Mouse (Mus musculus) limb, embryonic 12.5 days (tissue): Measurements from ENCODE around the gene Ift46. TPM values are rescaled to one million over a fixed set of nuclear protein-coding genes. Genes with fewer than 3 reads are reported as not detected.

Source experiments
- ATAC-seq: fragments of 200-750 bp; cut with Nextera tagmentation; 2 replicates; pipeline ENCODE4 v1.8.0; 2017; ENCODE audit warnings: low read depth, moderate TSS enrichment; ENCODE audit not compliant: insufficient number of reproducible peaks, insufficient read depth, low FRiP score, low TSS enrichment
- H3K27ac ChIP-seq: fragments of 300-500 bp; sonication (generic); 2 replicates; pipeline ENCODE4 v1.5.1; 2016; ENCODE audit warnings: mild to moderate bottlenecking, moderate library complexity
- H3K27me3 ChIP-seq: fragments of 300-500 bp; sonication (generic); 2 replicates; pipeline ENCODE4 v1.6.1; 2016; ENCODE audit warnings: mild to moderate bottlenecking, moderate library complexity
- H3K36me3 ChIP-seq: fragments of 300-500 bp; sonication (generic); 2 replicates; pipeline ENCODE4 v1.6.1; 2016; ENCODE audit warnings: mild to moderate bottlenecking, moderate library complexity
- H3K4me1 ChIP-seq: fragments of 300-500 bp; sonication (generic); replicated peaks from 2 replicates; pipeline ENCODE4 v1.6.1; 2016
- H3K4me2 ChIP-seq: fragments of 300-500 bp; sonication (generic); 2 replicates; pipeline ENCODE4 v1.6.1; 2016; ENCODE audit warnings: mild to moderate bottlenecking, moderate library complexity
- H3K4me3 ChIP-seq: fragments of 300-500 bp; sonication (generic); replicated peaks from 2 replicates; pipeline ENCODE4 v1.5.1; 2016; ENCODE audit warnings: mild to moderate bottlenecking
- H3K9ac ChIP-seq: fragments of 300-500 bp; sonication (generic); replicated peaks from 2 replicates; pipeline ENCODE4 v1.6.1; 2016; ENCODE audit warnings: mild to moderate bottlenecking, moderate library complexity
- H3K9me3 ChIP-seq: fragments of 300-500 bp; sonication (generic); 2 replicates; pipeline ENCODE4 v1.6.1; 2016; ENCODE audit warnings: mild to moderate bottlenecking, moderate library complexity
- WGBS: fragments of 180-500 bp; shearing (Covaris S2); methylation state at CpG from one replicate; pipeline ENCODE4 v1.1.7; 2016; 5-methylcytosine and 5-hydroxymethylcytosine counted together
- polyA plus RNA-seq: library from polyadenylated mRNA; unstranded; fragments of >200 nt; fragmentation: Nextera tagmentation; extraction: Ambion mirVana; gene quantifications from 2 replicates; pipeline ENCODE4 v1.2.1, GENCODE M21; 2016

Ift46 gene
- polyA plus RNA-seq, 1 experiment from 2014 or later = 150 TPM

DNA sequence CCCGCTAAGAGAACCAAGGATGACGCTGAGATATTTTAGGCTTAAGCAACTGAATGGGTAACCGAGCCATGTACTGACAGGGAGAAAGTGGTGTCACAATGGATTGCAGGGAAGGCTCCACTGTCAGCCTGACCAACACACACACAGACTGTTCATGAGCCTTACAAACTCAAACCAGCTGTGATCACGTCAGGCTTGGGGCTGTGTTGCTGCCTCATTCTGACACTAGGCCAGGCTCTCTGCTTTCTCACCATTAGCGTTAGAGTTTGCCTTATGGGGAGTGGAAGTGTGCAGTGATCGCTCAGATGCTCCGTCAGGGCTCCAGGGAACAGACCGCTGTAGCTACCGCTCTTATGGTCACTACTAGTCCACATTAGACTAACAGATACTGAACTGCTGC is 25.1 kb downstream of the Ift46 start:
- no peak for ATAC-seq
- WGBS = 67% methylated on average over 9 of the region's 9 CpGs

DNA sequence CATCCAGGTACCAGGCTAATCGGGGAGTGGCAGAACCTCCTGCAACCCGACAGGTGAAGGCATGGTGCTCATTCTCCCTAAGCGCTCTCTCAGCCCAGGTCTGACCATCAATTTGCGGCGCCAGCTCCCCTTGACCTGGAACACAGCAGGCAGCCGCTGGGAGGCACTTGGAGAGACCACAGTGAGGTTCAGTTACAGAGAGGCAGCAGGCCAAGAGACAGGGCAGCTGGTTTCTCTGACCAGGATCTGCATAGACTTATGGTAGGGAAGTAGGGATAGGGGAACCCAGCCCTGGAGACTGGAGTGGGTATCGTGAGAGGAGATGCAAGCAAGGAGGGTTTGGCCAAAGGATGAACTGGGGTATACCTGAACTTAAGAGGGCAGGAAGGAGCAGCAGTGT is 30.6 kb downstream of the Ift46 start:
- H3K27ac ChIP-seq = no peak overlapping the region
- peaks cover 44% of the 10 kb centered on the region for H3K27me3 ChIP-seq
- peaks cover 12% of the 10 kb centered on the region; the same call in 1 of the 2 replicates for H3K4me1 ChIP-seq
- H3K36me3 ChIP-seq = no peaks in the 10 kb centered on the region
- H3K9ac ChIP-seq = no peak overlapping the region
- H3K4me2 ChIP-seq = peak overlapping the region; percentile 94
- ATAC-seq = no peak
- H3K4me3 ChIP-seq = peak overlapping the region; percentile 65; the same call in 1 of the 2 replicates
- no peaks in the 10 kb centered on the region for H3K9me3 ChIP-seq
- WGBS = 36% methylated on average over 7 of the region's 7 CpGs

More for the DNA sequence above, 25.1 kb downstream of the Ift46 start:
- H3K27me3 ChIP-seq = peaks cover 14% of the 10 kb centered on the region
- H3K9ac ChIP-seq = no peak overlapping the region
- no peak overlapping the region for H3K4me3 ChIP-seq
- H3K36me3 ChIP-seq = peaks cover 49% of the 10 kb centered on the region
- H3K9me3 ChIP-seq = no peaks in the 10 kb centered on the region
- H3K4me2 ChIP-seq = no peak overlapping the region
- no peak overlapping the region for H3K27ac ChIP-seq
- H3K4me1 ChIP-seq = no peaks in the 10 kb centered on the region; the same call in 1 of the 2 replicates

DNA sequence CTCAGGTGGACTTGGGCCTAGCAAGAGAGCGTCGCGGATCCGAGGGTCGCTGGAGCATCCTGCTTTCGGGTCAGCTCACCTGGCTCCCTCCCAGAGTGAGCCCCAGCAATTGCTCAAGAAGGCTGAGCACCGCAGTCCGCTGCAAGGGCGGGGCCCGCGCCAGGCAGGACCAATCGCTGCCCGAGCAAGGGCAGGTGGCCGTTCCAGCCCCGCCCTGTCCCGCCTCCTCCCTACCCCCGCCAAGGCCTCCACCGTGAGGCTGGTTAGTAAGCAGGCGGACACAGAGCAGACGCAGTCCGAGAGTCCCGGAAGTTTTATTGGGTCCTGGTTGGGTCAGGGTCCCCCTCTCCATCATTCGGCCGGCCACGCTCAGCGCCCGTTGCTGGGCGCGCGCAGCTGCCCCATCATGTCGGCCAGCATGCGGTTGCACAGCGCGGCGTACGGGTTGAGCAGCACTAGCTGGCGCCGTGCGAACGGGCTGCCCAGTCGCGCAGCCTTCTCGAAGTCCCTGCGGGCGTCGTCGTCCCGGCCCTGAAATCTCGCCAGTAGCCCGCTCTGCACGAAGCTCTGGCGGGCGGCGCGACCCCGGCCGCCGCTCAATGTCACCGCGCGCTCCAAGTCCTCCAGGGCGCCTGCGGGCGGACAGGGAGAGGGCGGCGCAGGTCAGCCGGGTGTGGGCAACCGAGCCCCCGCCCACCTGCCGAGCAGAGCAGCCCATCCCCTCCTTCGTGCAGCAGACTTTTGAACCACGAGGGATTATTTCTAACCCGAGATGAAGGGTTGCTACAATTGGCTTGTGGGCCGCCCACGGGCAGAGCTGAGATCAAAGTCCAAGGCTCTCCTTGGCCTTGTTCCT is 31.6 kb downstream of the Ift46 start, which contains the start of gene Tmem25:
Tmem25 (minus strand) TSS at position 206 of the 856 bp plus-strand sequence.
- Histone ChIP-seq H3K4me3 (peak within 1 kb of the TSS; percentile 65), H3K4me2 (peak within 1 kb of the TSS; percentile 94), H3K4me1 (peaks cover 12% of the 10 kb centered on the region; the same call in 1 of the 2 replicates), H3K27ac (peak within 1 kb of the TSS; percentile 64; the same call in 1 of the 2 replicates), H3K9ac (peak within 1 kb of the TSS; percentile 70), H3K27me3 (peaks cover 44% of the 10 kb centered on the region), H3K9me3 (no peaks in the 10 kb centered on the region), H3K36me3 (no peaks in the 10 kb centered on the region)
- peak; percentile 92 for ATAC-seq
- WGBS = under 1% methylated on average over 74 of the region's 75 CpGs

DNA sequence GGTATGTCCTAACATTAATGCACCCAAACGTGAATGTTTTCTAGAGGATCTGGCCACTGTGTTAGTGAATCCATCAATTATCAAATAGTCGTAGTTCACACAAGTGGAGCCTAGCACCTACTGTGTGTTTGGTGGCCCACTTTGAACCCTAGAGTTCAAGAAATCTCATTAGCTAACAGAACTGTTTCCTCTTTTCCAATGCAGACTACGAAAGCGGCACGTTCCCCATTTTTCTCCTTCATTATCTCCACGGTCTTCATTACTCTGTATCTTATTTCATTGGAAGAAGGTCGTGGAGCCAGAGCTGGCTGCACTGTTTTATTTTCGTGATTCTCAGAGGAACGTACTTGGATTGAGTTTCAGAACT is 32.2 kb downstream of the Ift46 start:
- H3K4me3 ChIP-seq = peak overlapping the region; percentile 65
- peaks cover 5% of the 10 kb centered on the region for H3K36me3 ChIP-seq
- H3K27me3 ChIP-seq = peaks cover 44% of the 10 kb centered on the region
- WGBS = 44% methylated on average over 9 of the region's 9 CpGs
- no peaks in the 10 kb centered on the region for H3K9me3 ChIP-seq
- peaks cover 12% of the 10 kb centered on the region; the same call in 1 of the 2 replicates for H3K4me1 ChIP-seq
- no peak overlapping the region for H3K27ac ChIP-seq
- no peak overlapping the region for H3K9ac ChIP-seq
- H3K4me2 ChIP-seq = peak overlapping the region; percentile 94
- no peak for ATAC-seq

DNA sequence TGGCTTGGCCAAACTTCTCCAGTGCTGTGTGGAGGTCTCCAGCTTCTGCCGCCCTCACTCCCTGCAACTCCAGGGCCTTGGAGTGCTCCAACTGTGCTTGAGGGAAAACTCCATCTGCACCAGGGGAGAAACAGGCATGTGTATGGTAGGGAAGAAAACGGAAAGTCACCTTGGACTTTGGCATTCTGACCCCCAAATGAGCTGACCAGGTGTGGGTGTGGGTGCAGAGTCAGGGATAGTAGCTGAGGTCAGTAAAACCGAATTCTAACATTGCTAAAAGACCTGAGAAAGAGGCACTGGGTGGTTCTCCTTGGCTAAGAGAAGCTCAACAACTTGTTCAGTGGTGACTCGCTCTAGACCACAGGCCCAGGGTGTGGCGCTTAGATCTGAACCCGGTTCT is 34.0 kb downstream of the Ift46 start:
- Histone ChIP-seq H3K27ac (no peak overlapping the region), H3K4me2 (no peak overlapping the region), H3K9me3 (no peaks in the 10 kb centered on the region), H3K27me3 (peaks cover 38% of the 10 kb centered on the region), H3K9ac (no peak overlapping the region), H3K4me3 (no peak overlapping the region), H3K4me1 (peaks cover 12% of the 10 kb centered on the region; the same call in 1 of the 2 replicates), H3K36me3 (peaks cover 22% of the 10 kb centered on the region)
- no peak for ATAC-seq
- 75% methylated on average over 6 of the region's 6 CpGs for WGBS

DNA sequence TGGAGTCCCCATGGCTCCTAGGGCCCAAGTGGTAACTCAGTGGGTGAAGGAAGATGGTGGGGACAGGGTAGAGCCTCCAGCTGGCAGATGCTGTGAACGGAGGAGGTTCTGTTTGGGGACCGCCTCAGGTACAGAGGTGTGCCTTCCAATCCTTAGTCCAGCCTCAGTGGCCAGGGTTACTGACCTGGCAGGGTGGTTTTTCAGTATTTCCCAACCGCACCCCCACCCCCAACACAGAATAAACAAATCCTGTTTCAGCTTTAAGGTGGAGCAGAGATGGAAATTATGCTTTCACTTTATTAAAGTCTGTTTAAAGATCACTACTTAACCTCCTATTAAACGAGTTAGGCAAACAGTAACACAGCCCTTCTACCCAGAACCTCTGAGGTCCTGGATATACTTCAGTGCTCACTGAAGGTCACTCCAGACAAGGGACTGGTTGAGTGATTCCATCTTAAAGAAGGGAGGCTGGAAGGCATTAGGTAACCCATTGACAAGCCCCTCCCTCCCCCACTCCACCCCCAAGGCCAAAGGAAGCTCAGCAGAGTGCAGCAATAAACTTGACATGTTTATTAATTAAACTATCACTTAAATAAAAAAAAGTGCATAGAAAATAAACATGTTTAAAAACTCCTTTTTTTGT is 35.2 kb downstream of the Ift46 start, which contains the start of gene Ttc36:
Ttc36 (minus strand) TSS at position 265 of the 643 bp plus-strand sequence.
- peaks cover 29% of the 10 kb centered on the region for H3K27me3 ChIP-seq
- H3K4me2 ChIP-seq = no peak within 1 kb of the TSS
- no peak within 1 kb of the TSS for H3K9ac ChIP-seq
- ATAC-seq = no peak
- no peak within 1 kb of the TSS for H3K4me3 ChIP-seq
- H3K36me3 ChIP-seq = peaks cover 35% of the 10 kb centered on the region
- H3K9me3 ChIP-seq = no peaks in the 10 kb centered on the region
- H3K27ac ChIP-seq = no peak within 1 kb of the TSS
- 69% methylated on average over 4 of the region's 4 CpGs for WGBS
- H3K4me1 ChIP-seq = peaks cover 12% of the 10 kb centered on the region; the same call in 1 of the 2 replicates

DNA sequence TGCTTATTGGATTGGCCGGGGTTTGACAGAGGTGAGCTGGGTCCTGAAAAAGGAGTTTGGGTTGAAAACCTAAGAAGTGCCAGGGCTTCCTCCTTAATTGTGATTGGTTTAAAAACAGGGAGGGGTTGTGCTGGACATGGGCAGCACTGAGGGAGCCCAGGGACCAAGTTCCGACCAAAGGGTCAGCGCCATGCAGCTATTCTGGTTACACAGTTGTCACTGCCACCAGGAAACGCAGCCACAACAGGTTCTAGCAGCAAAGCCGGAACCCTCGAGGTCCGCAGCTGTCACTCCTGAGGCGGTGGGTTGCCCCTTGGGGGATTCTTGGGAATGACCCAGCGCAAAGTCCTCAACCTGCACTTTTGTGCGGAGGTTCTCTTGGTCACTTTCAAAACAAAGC is 37.0 kb downstream of the Ift46 start:
- Histone ChIP-seq H3K36me3 (peaks cover 52% of the 10 kb centered on the region), H3K4me1 (peaks cover 6% of the 10 kb centered on the region; the same call in 1 of the 2 replicates)
- 88% methylated on average over 10 of the region's 10 CpGs for WGBS

DNA sequence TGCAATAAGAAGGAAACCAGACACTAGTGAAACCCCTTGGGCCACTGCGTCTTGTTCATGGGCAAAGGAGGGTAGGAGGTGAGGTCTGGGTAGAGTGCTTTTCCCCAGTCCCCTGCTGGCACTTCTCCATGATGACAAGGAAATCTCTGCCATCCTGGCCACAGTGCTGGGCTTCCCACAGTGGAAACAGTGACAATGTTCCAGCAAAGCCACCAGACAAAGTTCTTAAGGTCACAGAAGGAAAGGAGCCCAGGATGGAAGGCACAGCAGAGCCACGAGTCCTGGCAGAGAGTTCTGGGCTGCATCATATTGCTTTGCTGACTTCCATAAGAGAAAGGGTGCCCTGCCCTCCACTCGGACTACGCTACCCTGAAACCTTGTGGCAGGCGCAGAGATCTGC is 37.8 kb downstream of the Ift46 start:
- H3K4me3 ChIP-seq = no peak overlapping the region
- no peak overlapping the region for H3K4me2 ChIP-seq
- H3K4me1 ChIP-seq = no peaks in the 10 kb centered on the region
- 0 out of 2 replicates have a peak overlapping the region, but pooled peaks have one; percentile 8 for H3K9ac ChIP-seq
- 93% methylated on average over 5 of the region's 5 CpGs for WGBS
- H3K27me3 ChIP-seq = peaks cover 10% of the 10 kb centered on the region
- peaks cover 61% of the 10 kb centered on the region for H3K36me3 ChIP-seq
- H3K9me3 ChIP-seq = no peaks in the 10 kb centered on the region
- H3K27ac ChIP-seq = no peak overlapping the region
- no peak for ATAC-seq

More for the DNA sequence above, 37.0 kb downstream of the Ift46 start:
- Histone ChIP-seq H3K27ac (no peak overlapping the region), H3K4me2 (no peak overlapping the region), H3K4me3 (no peak overlapping the region), H3K9me3 (no peaks in the 10 kb centered on the region), H3K27me3 (peaks cover 18% of the 10 kb centered on the region), H3K9ac (no peak overlapping the region)
- ATAC-seq = no peak

DNA sequence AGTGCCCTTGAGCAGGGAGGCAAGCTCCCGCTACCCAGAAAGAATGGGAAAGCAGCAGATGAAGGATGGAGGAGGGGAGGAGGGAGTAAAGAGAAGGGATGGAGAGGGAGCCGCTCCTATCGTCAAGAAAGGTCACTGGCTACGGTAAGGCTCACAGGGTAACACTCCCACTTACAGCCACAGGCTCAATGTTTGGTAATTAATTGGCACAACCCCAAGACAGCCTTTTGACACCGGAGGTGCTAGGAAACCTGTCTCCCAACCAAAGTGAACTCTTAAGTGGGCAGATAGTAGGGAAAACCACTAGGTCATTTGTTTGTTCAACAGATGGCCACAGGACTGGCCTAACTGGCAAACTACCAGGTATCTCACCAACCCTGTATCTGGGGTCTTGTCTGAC is 39.4 kb downstream of the Ift46 start:
- ATAC-seq = no peak
- Histone ChIP-seq H3K9me3 (no peaks in the 10 kb centered on the region), H3K36me3 (peaks cover 75% of the 10 kb centered on the region), H3K4me3 (no peak overlapping the region), H3K9ac (no peak overlapping the region), H3K27me3 (no peaks in the 10 kb centered on the region), H3K4me2 (no peak overlapping the region), H3K27ac (no peak overlapping the region), H3K4me1 (no peaks in the 10 kb centered on the region)
- 71% methylated on average over 5 of the region's 5 CpGs for WGBS

DNA sequence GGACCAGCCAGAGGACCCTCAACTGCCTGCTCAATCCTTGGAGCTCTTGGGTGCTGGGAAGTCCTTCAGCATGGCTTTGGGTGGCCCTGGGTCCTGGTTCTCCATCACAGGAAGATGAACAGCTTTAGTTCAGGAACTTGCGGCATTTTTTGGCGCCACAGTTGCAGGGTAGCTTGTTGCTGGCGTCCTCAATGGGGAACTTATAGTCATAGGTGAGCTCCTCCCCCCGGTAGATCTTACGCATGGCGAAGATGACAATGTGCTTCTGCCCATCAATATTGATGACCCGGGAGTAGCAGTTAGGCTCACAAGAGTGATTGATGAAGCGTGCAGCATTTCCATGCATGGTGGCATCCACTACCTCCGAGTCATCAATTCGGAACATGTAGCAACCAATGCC is 40.1 kb downstream of the Ift46 start:
- Histone ChIP-seq H3K4me3 (no peak overlapping the region), H3K9me3 (no peaks in the 10 kb centered on the region), H3K27me3 (no peaks in the 10 kb centered on the region), H3K27ac (no peak overlapping the region), H3K36me3 (peaks cover 81% of the 10 kb centered on the region), H3K4me2 (no peak overlapping the region), H3K9ac (no peak overlapping the region), H3K4me1 (no peaks in the 10 kb centered on the region)
- 95% methylated on average over 10 of the region's 10 CpGs for WGBS
- ATAC-seq = no peak

DNA sequence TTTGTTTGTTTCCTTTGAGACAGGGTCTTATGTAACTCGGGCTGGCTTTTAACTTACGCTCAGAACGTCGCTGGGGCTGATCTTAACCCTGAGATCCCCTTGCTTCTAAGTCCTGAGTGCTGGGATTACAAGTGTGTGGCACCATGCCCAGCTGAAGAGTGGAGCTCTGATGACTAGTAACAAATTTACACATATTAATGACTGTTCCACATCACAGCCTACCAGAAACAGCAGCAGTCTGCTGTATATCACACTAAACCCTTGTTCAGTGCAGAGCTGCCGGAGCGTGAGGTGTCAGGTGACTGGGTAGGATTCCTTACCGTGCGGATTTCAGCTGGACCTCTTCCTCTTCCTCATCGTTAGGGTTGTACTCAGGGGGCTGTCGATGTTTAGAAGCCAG is 42.6 kb downstream of the Ift46 start:
- 89% methylated on average over 10 of the region's 10 CpGs for WGBS
- peaks cover 98% of the 10 kb centered on the region for H3K36me3 ChIP-seq

More for the DNA sequence above, 42.6 kb downstream of the Ift46 start:
- Histone ChIP-seq H3K9me3 (no peaks in the 10 kb centered on the region), H3K27me3 (no peaks in the 10 kb centered on the region), H3K4me2 (no peak overlapping the region), H3K27ac (no peak overlapping the region), H3K4me3 (no peak overlapping the region), H3K9ac (no peak overlapping the region), H3K4me1 (no peaks in the 10 kb centered on the region)
- no peak for ATAC-seq
